Mouse (Mus musculus) neural tube, embryonic 15.5 days (tissue): Measurements from ENCODE around the gene Vamp4. TPM values are rescaled to one million over a fixed set of nuclear protein-coding genes. Genes with fewer than 3 reads are reported as not detected.
A peak's percentile ranks its signal among the peaks of the same experiment; 100 is the strongest.

ENCODE experiments used
- ATAC-seq: fragments of 200-750 bp; cut with Nextera tagmentation; 2 replicates; pipeline ENCODE4 v1.8.0; 2017; ENCODE audit warnings: mild to moderate bottlenecking, moderate TSS enrichment, moderate library complexity; ENCODE audit not compliant: low FRiP score
- H3K27ac ChIP-seq: fragments of 300-500 bp; sonication (generic); replicated peaks from 2 replicates; pipeline ENCODE4 v1.5.1; 2015; ENCODE audit warnings: mild to moderate bottlenecking, inconsistent platforms
- H3K27me3 ChIP-seq: fragments of 300-500 bp; sonication (generic); replicated peaks from 2 replicates; pipeline ENCODE4 v1.6.1; 2015; ENCODE audit warnings: inconsistent platforms
- H3K36me3 ChIP-seq: fragments of 300-500 bp; sonication (generic); 2 replicates; pipeline ENCODE4 v1.6.1; 2015; ENCODE audit warnings: inconsistent platforms
- H3K4me1 ChIP-seq: fragments of 300-500 bp; sonication (generic); 2 replicates; pipeline ENCODE4 v1.6.1; 2015; ENCODE audit warnings: inconsistent platforms
- H3K4me2 ChIP-seq: fragments of 300-500 bp; sonication (generic); 2 replicates; pipeline ENCODE4 v1.6.1; 2015; ENCODE audit warnings: inconsistent platforms, mild to moderate bottlenecking, moderate library complexity
- H3K4me3 ChIP-seq: fragments of 300-500 bp; sonication (generic); replicated peaks from 2 replicates; pipeline ENCODE4 v1.5.1; 2015; ENCODE audit warnings: mild to moderate bottlenecking, inconsistent platforms
- H3K9ac ChIP-seq: fragments of 300-500 bp; sonication (generic); replicated peaks from 2 replicates; pipeline ENCODE4 v1.6.1; 2015; ENCODE audit warnings: mild to moderate bottlenecking, inconsistent platforms
- H3K9me3 ChIP-seq: fragments of 300-500 bp; sonication (generic); replicated peaks from 2 replicates; pipeline ENCODE4 v1.6.1; 2016; ENCODE audit warnings: inconsistent platforms
- WGBS: fragments of 180-500 bp; shearing (Covaris S2); methylation state at CpG from one replicate; pipeline ENCODE4 v1.1.7; 2015; ENCODE audit warnings: mixed read lengths; 5-methylcytosine and 5-hydroxymethylcytosine counted together
- polyA plus RNA-seq: library from polyadenylated mRNA; unstranded; fragments of >200 nt; fragmentation: Nextera tagmentation; extraction: Ambion mirVana; gene quantifications from 2 replicates; pipeline ENCODE4 v1.2.1, GENCODE M21; 2015

Vamp4 gene
- polyA plus RNA-seq = 81.3 and 87.0 TPM in 2 replicates

GRCm38 (mm10) chr1:162570260-162570748 is at the start of gene Vamp4:
Vamp4 (plus strand) TSS chr1:162570515.
- H3K4me2 ChIP-seq = peak within 1 kb of the TSS; percentile 65
- peak within 1 kb of the TSS; percentile 96 for H3K27ac ChIP-seq
- peak; percentile 97 for ATAC-seq
- H3K9ac ChIP-seq = peak within 1 kb of the TSS; percentile 99
- H3K4me1 ChIP-seq = peaks cover 12% of the 10 kb centered on the region
- H3K27me3 ChIP-seq = no peaks in the 10 kb centered on the region
- H3K9me3 ChIP-seq = no peaks in the 10 kb centered on the region
- H3K4me3 ChIP-seq = peak within 1 kb of the TSS; percentile 97
- WGBS = under 1% methylated on average over 32 of the region's 43 CpGs
- peaks cover 12% of the 10 kb centered on the region for H3K36me3 ChIP-seq

GRCm38 (mm10) chr1:162529651-162530050 is 40.7 kb upstream of the Vamp4 start:
- no peak for ATAC-seq

GRCm38 (mm10) chr1:162530666-162531065 is 39.6 kb upstream of the Vamp4 start:
- H3K27me3 ChIP-seq = no peaks in the 10 kb centered on the region
- H3K9me3 ChIP-seq = no peaks in the 10 kb centered on the region
- H3K36me3 ChIP-seq = peaks cover 43% of the 10 kb centered on the region
- WGBS = 38% methylated on average over 1 of the region's 1 CpGs
- no peak for ATAC-seq
- no peak overlapping the region for H3K4me2 ChIP-seq
- no peaks in the 10 kb centered on the region for H3K4me1 ChIP-seq
- H3K9ac ChIP-seq = no peak overlapping the region
- no peak overlapping the region for H3K4me3 ChIP-seq
- H3K27ac ChIP-seq = no peak overlapping the region

More at GRCm38 (mm10) chr1:162529651-162530050, 40.7 kb upstream of the Vamp4 start:
- Histone ChIP-seq H3K9ac (no peak overlapping the region), H3K4me1 (no peaks in the 10 kb centered on the region), H3K27ac (no peak overlapping the region), H3K4me2 (no peak overlapping the region), H3K9me3 (no peaks in the 10 kb centered on the region), H3K4me3 (no peak overlapping the region), H3K27me3 (no peaks in the 10 kb centered on the region), H3K36me3 (peaks cover 33% of the 10 kb centered on the region)
- 64% methylated on average over 2 of the region's 2 CpGs for WGBS

- H3K36me3 ChIP-seq = peaks cover 52% of the 10 kb centered on the region
- H3K27me3 ChIP-seq = no peaks in the 10 kb centered on the region
- no peak overlapping the region for H3K4me2 ChIP-seq
- WGBS = 80% methylated on average over 4 of the region's 4 CpGs
- no peaks in the 10 kb centered on the region for H3K9me3 ChIP-seq
- H3K27ac ChIP-seq = no peak overlapping the region
- H3K4me1 ChIP-seq = no peaks in the 10 kb centered on the region
- H3K4me3 ChIP-seq = no peak overlapping the region
- ATAC-seq = no peak
- no peak overlapping the region for H3K9ac ChIP-seq
These were observed 38.7 kb upstream of the Vamp4 start for GRCm38 (mm10) chr1:162531584-162531983.

- no peak for ATAC-seq
- H3K4me1 ChIP-seq = no peaks in the 10 kb centered on the region
- H3K27me3 ChIP-seq = no peaks in the 10 kb centered on the region
- H3K27ac ChIP-seq = no peak overlapping the region
- H3K4me2 ChIP-seq = no peak overlapping the region
- no peak overlapping the region for H3K9ac ChIP-seq
- H3K9me3 ChIP-seq = no peaks in the 10 kb centered on the region
- H3K4me3 ChIP-seq = no peak overlapping the region
- peaks cover 59% of the 10 kb centered on the region for H3K36me3 ChIP-seq
- 44% methylated on average over 4 of the region's 4 CpGs for WGBS
These were observed 38.0 kb upstream of the Vamp4 start for GRCm38 (mm10) chr1:162532330-162532729.

- no peak overlapping the region for H3K4me3 ChIP-seq
- no peak overlapping the region for H3K4me2 ChIP-seq
- ATAC-seq = no peak
- no peak overlapping the region for H3K27ac ChIP-seq
- WGBS = 95% methylated on average over 14 of the region's 14 CpGs
- H3K4me1 ChIP-seq = no peaks in the 10 kb centered on the region
- no peaks in the 10 kb centered on the region for H3K27me3 ChIP-seq
- no peak overlapping the region for H3K9ac ChIP-seq
- no peaks in the 10 kb centered on the region for H3K9me3 ChIP-seq
- peaks cover 63% of the 10 kb centered on the region for H3K36me3 ChIP-seq
These were observed 36.4 kb upstream of the Vamp4 start for GRCm38 (mm10) chr1:162533766-162534560.

GRCm38 (mm10) chr1:162543231-162543630 is 27.1 kb upstream of the Vamp4 start:
- WGBS = 39% methylated on average over 1 of the region's 1 CpGs
- no peak overlapping the region for H3K9ac ChIP-seq
- peaks cover 16% of the 10 kb centered on the region for H3K4me1 ChIP-seq
- no peak for ATAC-seq
- peaks cover 73% of the 10 kb centered on the region for H3K36me3 ChIP-seq
- no peak overlapping the region for H3K4me3 ChIP-seq
- H3K27me3 ChIP-seq = no peaks in the 10 kb centered on the region
- H3K4me2 ChIP-seq = no peak overlapping the region
- no peaks in the 10 kb centered on the region for H3K9me3 ChIP-seq
- no peak overlapping the region for H3K27ac ChIP-seq

- H3K27ac ChIP-seq = peak overlapping the region; percentile 89
- H3K9me3 ChIP-seq = no peaks in the 10 kb centered on the region
- peak overlapping the region; percentile 89 for H3K4me3 ChIP-seq
- peaks cover 16% of the 10 kb centered on the region for H3K4me1 ChIP-seq
- H3K36me3 ChIP-seq = peaks cover 35% of the 10 kb centered on the region
- 13% methylated on average over 10 of the region's 10 CpGs for WGBS
- ATAC-seq = no peak
- H3K4me2 ChIP-seq = peak overlapping the region; percentile 92
- no peaks in the 10 kb centered on the region for H3K27me3 ChIP-seq
- H3K9ac ChIP-seq = peak overlapping the region; percentile 74
These were observed 22.7 kb upstream of the Vamp4 start for GRCm38 (mm10) chr1:162547607-162548006.

- peaks cover 16% of the 10 kb centered on the region for H3K4me1 ChIP-seq
- H3K36me3 ChIP-seq = peaks cover 29% of the 10 kb centered on the region
- H3K4me2 ChIP-seq = peak within 1 kb of the TSS; percentile 92
- peak within 1 kb of the TSS; percentile 89 for H3K4me3 ChIP-seq
- ATAC-seq = peak; percentile 99
- H3K9ac ChIP-seq = peak within 1 kb of the TSS; percentile 74
- no peaks in the 10 kb centered on the region for H3K27me3 ChIP-seq
- peak within 1 kb of the TSS; percentile 89 for H3K27ac ChIP-seq
- under 1% methylated on average over 52 of the region's 52 CpGs for WGBS
- H3K9me3 ChIP-seq = no peaks in the 10 kb centered on the region
These were observed 22.0 kb upstream of the Vamp4 start, which contains the start of gene Mettl13 for GRCm38 (mm10) chr1:162548016-162548916. Mettl13 (minus strand) TSS chr1:162548551.

- Histone ChIP-seq H3K4me1 (peaks cover 16% of the 10 kb centered on the region), H3K9me3 (no peaks in the 10 kb centered on the region), H3K4me3 (peak overlapping the region; percentile 89), H3K36me3 (peaks cover 23% of the 10 kb centered on the region), H3K9ac (peak overlapping the region; percentile 74), H3K27ac (peak overlapping the region; percentile 89), H3K4me2 (peak overlapping the region; percentile 92), H3K27me3 (no peaks in the 10 kb centered on the region)
- no peak for ATAC-seq
- WGBS = 68% methylated on average over 10 of the region's 10 CpGs
These were observed 21.2 kb upstream of the Vamp4 start for GRCm38 (mm10) chr1:162548917-162549613.
